Mouse (Mus musculus): ENCODE data around the gene Eid2b. TPM values are rescaled to one million over a fixed set of nuclear protein-coding genes. Genes with fewer than 3 reads are reported as not detected.
A peak's percentile ranks its signal among the peaks of the same experiment; 100 is the strongest.

Gene Eid2b
- total and polyA plus RNA-seq, 3 experiments: 1.6 to 3.8 (median 3.3) TPM

DNA sequence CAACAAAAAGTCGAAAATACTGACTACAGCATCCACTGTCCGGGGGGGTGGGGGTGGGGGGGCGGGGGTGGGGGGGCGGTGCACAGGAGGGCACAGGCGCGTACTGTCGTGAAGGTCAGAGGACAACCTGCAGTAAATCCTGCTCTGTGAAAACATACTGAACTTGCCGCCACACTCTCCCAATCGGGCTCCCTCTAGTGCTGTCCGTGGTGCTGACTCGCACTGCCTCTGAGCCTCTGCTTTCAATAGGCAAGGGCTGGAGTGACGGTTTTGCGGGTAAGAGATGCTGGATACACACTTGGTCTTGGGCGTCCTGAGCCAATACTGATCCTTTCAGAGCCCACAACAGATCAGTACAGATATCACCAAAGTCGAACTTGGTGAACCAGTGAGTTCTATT lies 13.8 kb upstream of the Eid2b start:
- H3K36me3 ChIP-seq (replicated peaks in 1 of 2; ENCODE audit: control insufficient read depth in 1 of 2, insufficient read depth in 1 of 2, low read length in 1 of 2): no peaks in the 10 kb centered on the region
- no peak overlapping the region for H3K27ac ChIP-seq (ENCODE audit: insufficient read depth, low read depth)
- H3K9me3 ChIP-seq (replicated peaks; ENCODE audit: low read length): peaks cover 10% of the 10 kb centered on the region
- peak; percentile 53 for DNase-seq (ENCODE audit: extremely low read depth)
- H3K4me3 ChIP-seq (replicated peaks in 1 of 3; ENCODE audit: low read depth in 2 of 3, low read length in 2 of 3, poor library complexity in 1 of 3): no peak overlapping the region
- H3K9ac ChIP-seq (ENCODE audit: insufficient read depth, low read depth): no peak overlapping the region
- no peak for TF ChIP-seq CHD2 (IDR thresholded peaks at IDR 0.05; ENCODE audit: low read length)
- TF ChIP-seq MXI1 (IDR thresholded peaks at IDR 0.05; ENCODE audit: low read depth, low read length): peak; percentile 34; the same call in 1 of the 2 replicates
- peak; percentile 53; the same call in 1 of the 2 replicates for TF ChIP-seq SIN3A (IDR thresholded peaks at IDR 0.05; ENCODE audit: low read length)
- no peak for TF ChIP-seq CHD1 (IDR thresholded peaks at IDR 0.05; ENCODE audit: low read depth, low read length)
- TF ChIP-seq KAT2A (IDR thresholded peaks at IDR 0.05; ENCODE audit: insufficient replicate concordance, low read length): no peak
- no peak for TF ChIP-seq ZNF384 (IDR thresholded peaks at IDR 0.05; ENCODE audit: low read depth, low read length)
- TF ChIP-seq ZC3H11A (IDR thresholded peaks at IDR 0.05; ENCODE audit: low read depth, low read length): no peak
- TF ChIP-seq PAX5 (IDR thresholded peaks at IDR 0.05; ENCODE audit: low read length): no peak
- no peak for TF ChIP-seq JUN (IDR thresholded peaks at IDR 0.05; ENCODE audit: insufficient read depth, low read depth, low read length)
- dilution Hi-C loops (cut with MboI; ENCODE audit: extremely low pct_ligation_motif_present, extremely low pct_unique_long_range_greater_than_20kb, low sequenced_read_pairs): no loop called here
- no peaks in the 10 kb centered on the region for H3K79me2 ChIP-seq (replicated peaks; ENCODE audit: control insufficient read depth, extremely low read depth, insufficient read depth, poor library complexity, severe bottlenecking)
- peaks cover 13% of the 10 kb centered on the region for H3K27me3 ChIP-seq (replicated peaks)
- H3K4me2 ChIP-seq (ENCODE audit: insufficient read depth, low read depth, poor library complexity, severe bottlenecking): no peak overlapping the region
- no peaks in the 10 kb centered on the region for H3K4me1 ChIP-seq (ENCODE audit: control insufficient read depth in 1 of 2, insufficient read depth in 2 of 2)
- in situ Hi-C loops (cut with MboI; ENCODE audit: low pct_ligation_motif_present, low pct_unique_long_range_greater_than_20kb, low sequenced_read_pairs): no loop called here

DNA sequence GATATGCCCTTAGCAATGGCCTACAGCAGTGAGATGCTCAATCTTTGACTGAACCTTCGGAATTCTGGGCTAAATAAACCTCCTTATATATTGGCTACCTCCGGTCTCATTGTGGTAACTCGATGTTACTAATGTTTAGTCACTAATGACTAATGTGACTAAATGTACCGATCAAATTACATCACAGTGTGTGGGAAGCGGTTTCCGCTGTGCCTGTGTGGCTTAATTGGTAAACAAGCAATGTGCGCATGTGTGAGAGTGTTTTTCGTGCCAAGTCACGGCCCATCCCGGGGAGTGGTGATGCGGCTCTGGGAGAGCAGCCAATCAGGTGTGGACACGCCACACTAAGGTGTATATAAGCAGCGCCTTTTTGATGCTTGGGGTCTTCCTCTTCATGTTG lies 12.1 kb upstream of the Eid2b start:
- Histone ChIP-seq H3K9ac (ENCODE audit: insufficient read depth, low read depth) (no peak overlapping the region), H3K36me3 (replicated peaks in 1 of 2; ENCODE audit: control insufficient read depth in 1 of 2, insufficient read depth in 1 of 2, low read length in 1 of 2) (no peaks in the 10 kb centered on the region), H3K27ac (ENCODE audit: insufficient read depth, low read depth) (no peak overlapping the region), H3K4me3 (replicated peaks in 1 of 3; ENCODE audit: low read depth in 2 of 3, low read length in 2 of 3, poor library complexity in 1 of 3) (no peak overlapping the region), H3K4me1 (ENCODE audit: control insufficient read depth in 1 of 2, insufficient read depth in 2 of 2) (no peaks in the 10 kb centered on the region), H3K27me3 (replicated peaks) (peaks cover 13% of the 10 kb centered on the region), H3K79me2 (replicated peaks; ENCODE audit: control insufficient read depth, extremely low read depth, insufficient read depth, poor library complexity, severe bottlenecking) (no peaks in the 10 kb centered on the region), H3K4me2 (ENCODE audit: insufficient read depth, low read depth, poor library complexity, severe bottlenecking) (no peak overlapping the region), H3K9me3 (replicated peaks; ENCODE audit: low read length) (peaks cover 13% of the 10 kb centered on the region)
- in situ Hi-C loops (cut with MboI; ENCODE audit: low pct_ligation_motif_present, low pct_unique_long_range_greater_than_20kb, low sequenced_read_pairs): no loop called here
- dilution Hi-C loops (cut with MboI; ENCODE audit: extremely low pct_ligation_motif_present, extremely low pct_unique_long_range_greater_than_20kb, low sequenced_read_pairs): no loop called here
- no peak for DNase-seq (ENCODE audit: extremely low read depth)
- TF ChIP-seq POLR2A (IDR thresholded peaks at IDR 0.05; ENCODE audit: low read depth, low read length) (no peak), CHD1 (IDR thresholded peaks at IDR 0.05; ENCODE audit: low read depth, low read length) (no peak), NRF1 (IDR thresholded peaks at IDR 0.05; ENCODE audit: low read depth, low read length) (no peak), ZMIZ1 (IDR thresholded peaks at IDR 0.05; ENCODE audit: low read depth, low read length) (no peak)

DNA sequence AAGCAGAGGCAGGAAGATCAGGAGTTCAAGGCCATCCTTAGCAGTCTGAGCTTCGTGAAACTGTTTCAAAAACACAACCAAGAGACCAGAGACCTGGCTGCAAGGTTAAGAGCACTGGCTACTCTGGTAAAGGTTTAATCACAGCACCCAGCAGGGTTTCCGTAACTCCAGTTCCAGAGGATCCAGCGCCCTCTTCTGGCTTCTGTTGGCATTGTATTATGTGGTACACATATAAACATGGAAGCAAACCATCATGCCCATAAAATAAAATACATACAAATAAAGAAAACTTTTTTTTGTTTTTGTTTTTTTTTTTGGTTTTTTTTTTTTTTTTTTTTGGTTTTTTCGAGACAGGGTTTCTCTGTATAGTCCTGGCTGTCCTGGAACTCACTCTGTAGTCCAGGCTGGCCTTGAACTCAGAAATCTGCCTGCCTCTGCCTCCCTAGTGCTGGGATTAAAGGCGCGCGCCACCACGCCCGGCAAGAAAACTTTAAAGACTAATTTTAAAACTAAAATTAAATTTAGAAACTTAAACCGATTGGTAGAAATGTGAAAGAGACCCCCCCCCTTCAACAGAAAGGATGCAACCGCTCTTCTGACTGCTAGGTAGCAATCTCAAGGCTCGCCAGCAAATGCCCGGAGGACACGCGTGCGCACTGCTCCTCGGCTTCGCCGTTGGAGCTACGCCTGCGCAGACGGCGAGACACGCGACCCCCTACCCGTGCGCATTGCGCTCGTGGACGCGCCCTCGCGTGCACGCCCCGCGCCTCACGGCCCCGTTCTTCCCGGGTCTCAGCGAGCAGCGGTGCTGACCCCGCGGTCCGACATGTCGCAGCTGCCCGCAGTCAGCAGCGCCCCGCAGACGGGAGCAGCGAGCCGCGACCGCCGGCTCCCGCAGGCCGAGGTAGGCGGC lies 10.2 kb upstream of the Eid2b start, which contains the start of gene Eid2:
TSS of gene Eid2 (plus strand) at position 753 of the 913 bp plus-strand sequence.
- H3K4me1 ChIP-seq (ENCODE audit: control insufficient read depth in 1 of 2, insufficient read depth in 2 of 2): no peaks in the 10 kb centered on the region
- no peaks in the 10 kb centered on the region for H3K36me3 ChIP-seq (replicated peaks in 1 of 2; ENCODE audit: control insufficient read depth in 1 of 2, insufficient read depth in 1 of 2, low read length in 1 of 2)
- TF ChIP-seq IRF4 (IDR thresholded peaks at IDR 0.05; ENCODE audit: low read depth, low read length): no peak
- TF ChIP-seq MXI1 (IDR thresholded peaks at IDR 0.05; ENCODE audit: low read depth, low read length): no peak
- TF ChIP-seq JUN (IDR thresholded peaks at IDR 0.05; ENCODE audit: insufficient read depth, low read depth, low read length): no peak
- TF ChIP-seq KAT2A (IDR thresholded peaks at IDR 0.05; ENCODE audit: insufficient replicate concordance, low read length): no peak
- TF ChIP-seq HCFC1 (IDR thresholded peaks at IDR 0.05; ENCODE audit: low read depth, low read length): no peak
- TF ChIP-seq CTCF (conservative IDR thresholded peaks at IDR 0.05 in 1 of 2, IDR thresholded peaks at IDR 0.05 in 1 of 2; ENCODE audit: low read depth in 2 of 2, low read length in 2 of 2): no peak
- no peak for TF ChIP-seq TCF12 (IDR thresholded peaks at IDR 0.05; ENCODE audit: low read depth, low read length)
- no peak for TF ChIP-seq TBP (conservative IDR thresholded peaks at IDR 0.05; ENCODE audit: low read depth, low read length)
- in situ Hi-C loops (cut with MboI; ENCODE audit: low pct_ligation_motif_present, low pct_unique_long_range_greater_than_20kb, low sequenced_read_pairs) (no loop called here), dilution Hi-C loops (cut with MboI; ENCODE audit: extremely low pct_ligation_motif_present, extremely low pct_unique_long_range_greater_than_20kb, low sequenced_read_pairs) (no loop called here)
- no peak within 1 kb of the TSS for H3K4me2 ChIP-seq (ENCODE audit: insufficient read depth, low read depth, poor library complexity, severe bottlenecking)
- no peak within 1 kb of the TSS for H3K4me3 ChIP-seq (replicated peaks in 1 of 3; ENCODE audit: low read depth in 2 of 3, low read length in 2 of 3, poor library complexity in 1 of 3)
- peaks cover 17% of the 10 kb centered on the region for H3K9me3 ChIP-seq (replicated peaks; ENCODE audit: low read length)
- no peak within 1 kb of the TSS for H3K9ac ChIP-seq (ENCODE audit: insufficient read depth, low read depth)
- no peaks in the 10 kb centered on the region for H3K79me2 ChIP-seq (replicated peaks; ENCODE audit: control insufficient read depth, extremely low read depth, insufficient read depth, poor library complexity, severe bottlenecking)
- peaks cover 8% of the 10 kb centered on the region for H3K27me3 ChIP-seq (replicated peaks)
- DNase-seq (ENCODE audit: extremely low read depth): no peak
- no peak within 1 kb of the TSS for H3K27ac ChIP-seq (ENCODE audit: insufficient read depth, low read depth)

Measured in CH12.LX (cell line).